ENCODE assay signal across 8 mouse cellular contexts in the genomic region with DNA sequence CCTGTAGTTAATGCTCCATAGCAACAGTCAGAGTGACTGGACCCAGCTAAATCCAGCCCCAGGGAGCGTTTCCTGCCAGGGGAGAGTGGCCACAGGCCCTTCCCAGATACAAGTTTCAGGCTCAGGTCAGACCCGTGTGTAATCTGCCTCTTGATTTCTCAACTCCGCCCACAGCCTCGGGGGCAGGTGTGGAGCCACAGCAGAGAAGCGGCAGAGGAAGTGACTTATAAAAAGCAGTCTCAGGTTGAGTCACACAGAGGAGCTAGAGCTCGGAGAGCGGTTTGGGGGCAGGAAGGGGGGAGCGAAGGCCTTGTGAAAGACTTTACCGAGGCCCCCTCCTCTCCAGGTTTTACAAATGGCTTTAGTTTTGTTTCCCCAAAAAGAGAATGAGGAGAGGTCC. TPM values are rescaled to one million over a fixed set of nuclear protein-coding genes. Genes with fewer than 3 reads are reported as not detected.
DNase-seq lines count a peak whose midpoint lies in the region; ATAC-seq and TF ChIP-seq lines count a peak whose summit lies in the region.

No protein-coding gene starts in this region.

- in situ Hi-C loops in CH12.LX (cut with MboI; ENCODE audit: low pct_ligation_motif_present, low pct_unique_long_range_greater_than_20kb, low sequenced_read_pairs): no loop called here

- no peaks in the 10 kb centered on the region for H3K36me3 ChIP-seq in heart, embryonic 13.5 days
- peaks cover 0 to 3% of the 10 kb centered on the region in 2 experiments for H3K36me3 ChIP-seq in CH12.LX (replicated peaks in 1 of 2; ENCODE audit: control insufficient read depth in 1 of 2, insufficient read depth in 1 of 2, low read length in 1 of 2)

- no peak; the same call in 1 of the 2 replicates for TF ChIP-seq RAD21 in CH12.LX (IDR thresholded peaks at IDR 0.05; ENCODE audit: low read depth, low read length)

- no peak for TF ChIP-seq CTCF in CH12.LX (conservative IDR thresholded peaks at IDR 0.05 in 1 of 2, IDR thresholded peaks at IDR 0.05 in 1 of 2; ENCODE audit: low read depth in 2 of 2, low read length in 2 of 2)

- peak; percentile 97 for TF ChIP-seq EP300 in CH12.LX (IDR thresholded peaks at IDR 0.05; ENCODE audit: low read length)

- intact Hi-C loops in heart, postnatal 25 days (cut with DNase I): no loop called here
- intact Hi-C loops in left cerebral cortex, postnatal 25 days (cut with DNase I): no loop called here

- no peak overlapping the region for H3K4me2 ChIP-seq in heart, embryonic 13.5 days
- no peak overlapping the region for H3K4me2 ChIP-seq in CH12.LX (ENCODE audit: insufficient read depth, low read depth, poor library complexity, severe bottlenecking)

- H3K27ac ChIP-seq in heart, embryonic 13.5 days (replicated peaks): no peak overlapping the region
- peak overlapping the region; percentile 84 for H3K27ac ChIP-seq in CH12.LX (ENCODE audit: insufficient read depth, low read depth)

- no peak overlapping the region for H3K4me3 ChIP-seq in heart, embryonic 13.5 days
- H3K4me3 ChIP-seq in CH12.LX (replicated peaks in 1 of 3; ENCODE audit: low read depth in 2 of 3, low read length in 2 of 3, poor library complexity in 1 of 3): no peak overlapping the region

- ATAC-seq in heart, embryonic 13.5 days (ENCODE audit: extremely low read depth, insufficient number of reproducible peaks, low FRiP score, low TSS enrichment): no peak

- no peaks in the 10 kb centered on the region for H3K27me3 ChIP-seq in heart, embryonic 13.5 days (replicated peaks)
- no peaks in the 10 kb centered on the region for H3K27me3 ChIP-seq in CH12.LX (replicated peaks)

- WGBS in heart, embryonic 13.5 days: 24% methylated on average over 9 of the region's 9 CpGs

- H3K9me3 ChIP-seq in heart, embryonic 13.5 days: no peaks in the 10 kb centered on the region
- no peaks in the 10 kb centered on the region for H3K9me3 ChIP-seq in CH12.LX (replicated peaks; ENCODE audit: low read length)

- no peak for DNase-seq in heart, postnatal 25 days (ENCODE audit: low spot score)
- DNase-seq in CH12.LX (ENCODE audit: extremely low read depth): peak; percentile 99
- peak; percentile 30 to 81 for DNase-seq in left cerebral cortex, postnatal 25 days (ENCODE audit: low spot score in 2 of 2)
- DNase-seq in spleen, adult 18-20 months: peak; percentile 74 to 77
- no peak for DNase-seq in gastrocnemius, postnatal 10 days
- no peak for DNase-seq in ovary, postnatal 14 days (ENCODE audit: low spot score)
- no peak for DNase-seq in adipocyte (ENCODE audit: low spot score)

- peak overlapping the region; percentile 14; the same call in 1 of the 2 replicates for H3K9ac ChIP-seq in heart, embryonic 13.5 days
- H3K9ac ChIP-seq in CH12.LX (ENCODE audit: insufficient read depth, low read depth): no peak overlapping the region

- no peaks in the 10 kb centered on the region for H3K79me2 ChIP-seq in CH12.LX (replicated peaks; ENCODE audit: control insufficient read depth, extremely low read depth, insufficient read depth, poor library complexity, severe bottlenecking)

- H3K4me1 ChIP-seq in heart, embryonic 13.5 days: peaks cover 3% of the 10 kb centered on the region; the same call in 1 of the 2 replicates
- H3K4me1 ChIP-seq in CH12.LX (ENCODE audit: control insufficient read depth in 1 of 2, insufficient read depth in 2 of 2): peaks cover 24 to 40% of the 10 kb centered on the region in 2 experiments

- 0 out of 2 replicates have a peak, but pooled peaks have one; percentile 39 for TF ChIP-seq POLR2A in CH12.LX (IDR thresholded peaks at IDR 0.05; ENCODE audit: low read depth, low read length)

- dilution Hi-C loops in CH12.LX (cut with MboI; ENCODE audit: extremely low pct_ligation_motif_present, extremely low pct_unique_long_range_greater_than_20kb, low sequenced_read_pairs): no loop called here

TF ChIP-seq in CH12.LX, 34 proteins besides CTCF, POLR2A, EP300 and RAD21:
- TF ChIP-seq MAFK (IDR thresholded peaks at IDR 0.05; ENCODE audit: insufficient replicate concordance, low read length) (peak; percentile 87), MEF2A (IDR thresholded peaks at IDR 0.05; ENCODE audit: borderline replicate concordance, low read depth, low read length) (peak; percentile 98), BHLHE40 (IDR thresholded peaks at IDR 0.05; ENCODE audit: low read depth, low read length) (peak; percentile 90), RCOR1 (conservative IDR thresholded peaks at IDR 0.05; ENCODE audit: low read depth, low read length) (peak; percentile 97), MAX (IDR thresholded peaks at IDR 0.05; ENCODE audit: low read length) (peak; percentile 50; the same call in 1 of the 2 replicates), ETS1 (conservative IDR thresholded peaks at IDR 0.05; ENCODE audit: low read depth, low read length) (peak; percentile 94), HCFC1 (IDR thresholded peaks at IDR 0.05; ENCODE audit: low read depth, low read length) (0 out of 2 replicates have a peak, but pooled peaks have one; percentile 25), NRF1 (IDR thresholded peaks at IDR 0.05; ENCODE audit: low read depth, low read length) (no peak; the same call in 1 of the 2 replicates), NELFE (IDR thresholded peaks at IDR 0.05; ENCODE audit: low read depth, low read length) (0 out of 2 replicates have a peak, but pooled peaks have one; percentile 46), ZMIZ1 (IDR thresholded peaks at IDR 0.05; ENCODE audit: low read depth, low read length) (peak; percentile 82), SMC3 (IDR thresholded peaks at IDR 0.05; ENCODE audit: low read depth, low read length) (0 out of 2 replicates have a peak, but pooled peaks have one; percentile 7), CHD2 (IDR thresholded peaks at IDR 0.05; ENCODE audit: low read length) (peak; percentile 92), USF2 (conservative IDR thresholded peaks at IDR 0.05; ENCODE audit: low read depth, low read length) (no peak), POLR2AphosphoS2 (IDR thresholded peaks at IDR 0.05; ENCODE audit: low read depth, low read length) (no peak), JUND (conservative IDR thresholded peaks at IDR 0.05; ENCODE audit: low read depth, low read length) (peak; percentile 90), MAZ (IDR thresholded peaks at IDR 0.05; ENCODE audit: low read depth, low read length) (peak; percentile 100), USF1 (IDR thresholded peaks at IDR 0.05; ENCODE audit: low read depth, low read length) (no peak), KAT2A (IDR thresholded peaks at IDR 0.05; ENCODE audit: insufficient replicate concordance, low read length) (0 out of 2 replicates have a peak, but pooled peaks have one; percentile 25), PAX5 (IDR thresholded peaks at IDR 0.05; ENCODE audit: low read length) (no peak), UBTF (IDR thresholded peaks at IDR 0.05; ENCODE audit: low read depth, low read length) (no peak), ZC3H11A (IDR thresholded peaks at IDR 0.05; ENCODE audit: low read depth, low read length) (no peak), E2F4 (IDR thresholded peaks at IDR 0.05; ENCODE audit: insufficient replicate concordance, low read depth, low read length) (no peak), IRF4 (IDR thresholded peaks at IDR 0.05; ENCODE audit: low read depth, low read length) (peak; percentile 99), ZKSCAN1 (IDR thresholded peaks at IDR 0.05; ENCODE audit: borderline replicate concordance, low read depth, low read length) (no peak), MYC (IDR thresholded peaks at IDR 0.05; ENCODE audit: low read depth, low read length) (peak; percentile 72), JUN (IDR thresholded peaks at IDR 0.05; ENCODE audit: insufficient read depth, low read depth, low read length) (peak; percentile 89), ZNF384 (IDR thresholded peaks at IDR 0.05; ENCODE audit: low read depth, low read length) (peak; percentile 85), SIN3A (IDR thresholded peaks at IDR 0.05; ENCODE audit: low read length) (peak; percentile 75), ELF1 (IDR thresholded peaks at IDR 0.05; ENCODE audit: low read depth, low read length) (peak; percentile 55; the same call in 1 of the 2 replicates), TCF12 (IDR thresholded peaks at IDR 0.05; ENCODE audit: low read depth, low read length) (peak; percentile 99)
TF ChIP-seq in CH12.LX: peak in this region for 21.

RNA-seq across cellular contexts. Expression of a gene that starts 46.6 kb away (rescaled TPM):
- 18.3 and 18.9 TPM in 2 replicates for polyA plus RNA-seq in heart, embryonic 13.5 days (2015; fragmentation: Nextera tagmentation; extraction: Ambion mirVana)
- 1 to 10 TPM; 5.4 to 6.3 TPM for total RNA-seq in heart, postnatal 25 days (2021)
- total RNA-seq in CH12.LX (2012; rRNA removed) (118 and 130 TPM in 2 replicates), CH12.LX (2014; rRNA removed) (70.4 and 72.5 TPM in 2 replicates)
- polyA plus RNA-seq in CH12.LX (2012; ENCODE audit: insufficient read length, low read depth): 113 and 123 TPM in 2 replicates
- total RNA-seq in left cerebral cortex, postnatal 25 days (2021): 10 to 100 TPM; 13.1 to 14.1 TPM
- total RNA-seq in gastrocnemius, postnatal 10 days (2021): 1 to 10 TPM; 7.2 to 8.1 TPM

Comparison
In these comparisons a context has a peak if more than half of its experiments do, and no peak if none do; other contexts are left out.
1. DNase-seq: peak in CH12.LX (single experiment), left cerebral cortex, postnatal 25 days (2 of 2) and spleen, adult 18-20 months (2 of 2); none in heart, postnatal 25 days (single experiment), gastrocnemius, postnatal 10 days (single experiment), ovary, postnatal 14 days (single experiment) and adipocyte (single experiment).
2. RNA of a gene that starts 46.6 kb away (total RNA-seq): 70.4 to 130 TPM in CH12.LX; 13.1 to 14.1 TPM in left cerebral cortex, postnatal 25 days, 7.2 to 8.1 TPM in gastrocnemius, postnatal 10 days and 5.4 to 6.3 TPM in heart, postnatal 25 days; every median in the first group is over 4 times any median in the second.